Mouse (Mus musculus): ENCODE results near the gene Ulk2. TPM values are rescaled to one million over a fixed set of nuclear protein-coding genes. Genes with fewer than 3 reads are reported as not detected.

Gene Ulk2
- 39.5 TPM for polyA plus RNA-seq (2014; fragmentation: Illumina TruSeq; extraction: RNeasy Lipid Tissue Mini Kit (QIAGEN cat#74804); ENCODE audit: low read depth, low replicate concordance)

GRCm38 (mm10) chr11:61854988-61855411, at the start of gene Ulk2:
Ulk2 (minus strand) TSS chr11:61855073.

GRCm38 (mm10) chr11:61761584-61762407, 93.1 kb downstream of the Ulk2 start, which contains the start of gene Prpsap2:
Prpsap2 (minus strand) TSS chr11:61762088.

Other genes with a start within 250 kb of the Ulk2 start
- 0.44 TPM for gene Grap, start 201.8 kb downstream of the Ulk2 start, polyA plus RNA-seq (2014; fragmentation: Illumina TruSeq; extraction: RNeasy Lipid Tissue Mini Kit (QIAGEN cat#74804); ENCODE audit: low read depth, low replicate concordance)
- gene Fam83g, start 171.0 kb downstream of the Ulk2 start, polyA plus RNA-seq (2014; fragmentation: Illumina TruSeq; extraction: RNeasy Lipid Tissue Mini Kit (QIAGEN cat#74804); ENCODE audit: low read depth, low replicate concordance) = 0.49 TPM
- 18.9 TPM for gene Slc5a10, start 134.2 kb downstream of the Ulk2 start, polyA plus RNA-seq (2014; fragmentation: Illumina TruSeq; extraction: RNeasy Lipid Tissue Mini Kit (QIAGEN cat#74804); ENCODE audit: low read depth, low replicate concordance)
- gene Prpsap2, start 93.0 kb downstream of the Ulk2 start, polyA plus RNA-seq (2014; fragmentation: Illumina TruSeq; extraction: RNeasy Lipid Tissue Mini Kit (QIAGEN cat#74804); ENCODE audit: low read depth, low replicate concordance) = 52.3 TPM
- gene Akap10, start 75.2 kb upstream of the Ulk2 start, polyA plus RNA-seq (2014; fragmentation: Illumina TruSeq; extraction: RNeasy Lipid Tissue Mini Kit (QIAGEN cat#74804); ENCODE audit: low read depth, low replicate concordance) = 40.3 TPM
- gene Specc1, start 101.7 kb upstream of the Ulk2 start, polyA plus RNA-seq (2014; fragmentation: Illumina TruSeq; extraction: RNeasy Lipid Tissue Mini Kit (QIAGEN cat#74804); ENCODE audit: low read depth, low replicate concordance) = 13.4 TPM